Mouse (Mus musculus) splenic B cell, adult 2 months (primary cell): ENCODE data around the gene Tmem242.

Experiments
- DNase-seq: peaks from one replicate; pipeline ENCODE4 v3.0.0-alpha.2; 2011; ENCODE audit warnings: low read depth, low spot score
- H3K27me3 ChIP-seq: 2 replicates; pipeline ENCODE4 v1.6.1; 2012; ENCODE audit warnings: mild to moderate bottlenecking, low read length, moderate library complexity, mixed read lengths; ENCODE audit not compliant: control insufficient read depth, poor library complexity, insufficient read depth, severe bottlenecking
- H3K36me3 ChIP-seq: 2 replicates; pipeline ENCODE4 v1.6.1; 2012; ENCODE audit warnings: mild to moderate bottlenecking, low read length, moderate library complexity, mixed read lengths; ENCODE audit not compliant: control insufficient read depth, poor library complexity, insufficient read depth, severe bottlenecking

Gene Tmem242

DNA sequence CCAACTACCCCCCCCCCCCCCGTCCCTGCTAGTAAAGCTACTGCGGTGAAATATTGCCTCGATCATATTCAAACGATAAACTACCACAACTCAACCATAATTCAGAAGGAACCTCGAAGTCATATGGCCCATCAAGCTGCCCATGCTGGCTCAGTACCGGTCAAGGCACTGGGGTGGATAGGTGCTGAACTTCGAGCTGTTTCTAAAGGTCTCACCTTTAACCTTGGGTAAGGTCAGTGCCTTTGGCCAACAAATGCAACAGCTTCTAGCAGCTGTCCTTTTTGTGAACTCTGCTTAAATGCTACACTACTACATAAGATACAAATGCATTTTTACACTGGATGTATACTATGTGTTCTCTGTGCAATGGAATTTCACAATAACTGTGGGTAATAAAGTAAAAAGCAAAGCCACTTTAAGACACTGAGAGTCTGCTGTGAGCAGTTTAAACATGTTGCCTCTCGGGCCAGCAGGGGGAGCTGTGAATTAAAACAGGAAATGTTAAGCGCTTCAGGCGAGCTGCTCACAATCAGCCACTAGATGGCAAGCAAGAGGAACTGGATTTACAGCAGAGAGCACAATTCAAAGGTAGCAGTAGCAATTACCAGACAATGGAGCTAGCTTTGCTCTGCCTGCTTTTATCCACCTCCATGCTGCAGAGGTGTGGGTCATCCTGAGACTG lies 10.8 kb downstream of the Tmem242 start:
- DNase-seq: peak; percentile 95
- Histone ChIP-seq H3K36me3 (0 out of 2 replicates have a peak, but pooled peaks cover 4% of the 10 kb centered on the region), H3K27me3 (no peaks in the 10 kb centered on the region)

DNA sequence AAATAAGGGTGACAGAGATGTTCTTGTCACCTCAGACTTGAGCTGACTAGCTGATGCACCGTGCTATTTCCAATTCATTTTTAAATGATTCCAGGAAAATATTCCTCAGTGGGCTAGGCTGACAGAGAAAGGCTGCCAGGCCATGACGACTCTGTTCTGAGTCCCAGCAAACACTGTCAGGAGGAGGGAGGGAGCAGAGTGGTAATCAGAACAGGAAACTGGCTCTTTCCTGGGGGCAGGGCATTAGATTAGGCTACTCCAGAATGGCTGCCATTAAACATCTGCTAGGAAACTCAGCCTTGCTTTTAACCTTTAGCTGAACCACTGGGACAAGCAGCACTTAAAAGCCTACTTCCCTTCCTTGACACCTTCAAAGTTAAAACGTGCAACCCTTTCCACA lies 14.9 kb downstream of the Tmem242 start:
- no peaks in the 10 kb centered on the region for H3K36me3 ChIP-seq
- DNase-seq: no peak

DNA sequence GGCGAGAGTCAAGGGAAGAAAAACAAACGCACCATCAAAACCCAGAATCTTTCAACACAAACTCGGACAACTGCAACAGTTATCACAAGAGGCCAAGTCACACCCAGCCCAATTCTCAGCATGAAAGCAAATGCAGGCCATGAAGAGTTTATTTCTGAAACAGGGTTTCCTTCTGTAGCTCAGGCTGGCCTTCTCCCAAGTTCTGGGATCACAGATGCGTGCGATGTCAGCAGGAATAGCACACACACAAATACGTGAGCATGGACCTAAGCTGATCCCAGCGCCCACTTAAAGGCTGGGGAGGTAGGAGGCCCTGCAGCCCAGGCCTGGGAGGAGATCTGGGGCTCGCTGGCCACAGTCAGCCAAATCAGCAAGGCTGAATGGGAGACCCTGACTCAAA lies 15.9 kb downstream of the Tmem242 start:
- no peak for DNase-seq
- Histone ChIP-seq H3K27me3 (no peaks in the 10 kb centered on the region), H3K36me3 (no peaks in the 10 kb centered on the region)

More for the DNA sequence above, 14.9 kb downstream of the Tmem242 start:
- no peaks in the 10 kb centered on the region for H3K27me3 ChIP-seq

DNA sequence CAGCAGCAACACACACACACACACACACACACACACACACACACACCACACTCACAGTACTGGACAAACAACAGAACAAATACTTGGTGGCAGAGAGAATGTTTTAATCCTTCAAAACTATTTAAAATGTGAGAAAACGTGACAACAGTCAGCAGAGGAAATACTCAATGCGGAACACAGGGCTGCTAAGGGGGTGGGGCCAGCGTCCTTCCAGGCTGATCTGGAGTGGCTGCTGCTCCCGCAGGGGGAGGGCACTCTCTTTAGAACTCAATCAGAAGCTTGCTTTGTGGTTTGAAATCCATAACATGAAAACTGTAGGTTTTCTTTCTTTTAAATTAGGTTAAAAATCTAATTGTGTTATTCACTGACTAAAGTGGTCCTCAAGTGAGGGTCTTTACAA lies 18.2 kb downstream of the Tmem242 start:
- DNase-seq: no peak
- no peaks in the 10 kb centered on the region for H3K27me3 ChIP-seq
- peaks cover 1% of the 10 kb centered on the region; the same call in 1 of the 2 replicates for H3K36me3 ChIP-seq

DNA sequence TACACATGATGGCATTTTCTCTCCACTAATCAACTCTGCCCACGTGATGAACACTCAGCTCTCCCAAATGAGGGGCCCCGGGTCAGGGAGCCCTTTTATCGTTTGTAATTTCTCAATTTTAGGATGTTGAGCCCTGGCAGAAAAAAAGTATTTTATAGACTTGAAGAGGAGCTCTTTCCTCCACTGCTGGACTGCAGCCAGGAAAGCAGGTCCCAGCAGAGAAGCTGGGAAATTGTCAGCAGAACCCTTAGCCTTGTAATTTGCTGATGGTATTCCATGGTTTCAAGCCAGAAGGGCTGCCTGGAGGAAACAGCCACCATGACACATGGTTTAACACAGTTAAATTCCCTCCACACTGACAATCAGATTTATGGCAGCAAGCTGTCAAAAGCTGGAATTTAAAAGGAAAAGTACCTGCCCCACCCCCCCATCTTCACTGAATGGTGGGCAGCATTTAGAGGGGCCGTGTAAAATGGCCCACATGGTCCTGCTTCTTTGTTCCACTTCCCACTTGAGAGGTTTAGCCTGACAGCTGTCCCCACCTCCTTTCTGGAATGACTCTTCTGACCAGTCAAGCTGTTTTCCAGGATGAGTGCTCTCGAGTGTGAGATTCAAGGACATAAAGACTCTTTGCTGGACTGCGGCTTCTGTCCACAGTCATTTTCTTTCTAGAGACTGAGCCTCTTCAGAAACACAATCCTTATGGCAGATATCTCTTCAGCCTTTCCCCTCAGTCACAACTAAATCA lies 20.1 kb downstream of the Tmem242 start:
- H3K36me3 ChIP-seq: peaks cover 1% of the 10 kb centered on the region; the same call in 1 of the 2 replicates
- H3K27me3 ChIP-seq: no peaks in the 10 kb centered on the region
- no peak for DNase-seq

DNA sequence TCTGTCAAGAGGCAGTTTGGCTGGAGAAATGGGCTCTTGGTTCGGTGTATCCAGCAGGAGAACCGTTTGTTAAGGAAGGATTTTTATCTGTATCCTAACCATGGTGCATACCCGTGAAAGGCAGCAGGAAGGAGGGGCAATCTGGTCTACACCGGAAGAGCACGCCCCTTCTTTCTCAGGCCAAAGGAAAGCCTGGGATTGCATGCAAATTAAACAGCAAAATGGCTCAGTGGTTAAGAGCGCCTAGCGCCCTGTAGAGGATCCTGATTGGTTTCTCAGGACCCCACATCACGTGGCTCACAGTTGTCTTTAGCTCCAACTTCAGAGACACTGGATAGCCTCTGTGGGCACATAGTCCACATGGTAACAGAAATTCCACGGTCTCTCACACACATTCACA lies 21.0 kb downstream of the Tmem242 start:
- DNase-seq: no peak
- Histone ChIP-seq H3K36me3 (peaks cover 1% of the 10 kb centered on the region; the same call in 1 of the 2 replicates), H3K27me3 (no peaks in the 10 kb centered on the region)

DNA sequence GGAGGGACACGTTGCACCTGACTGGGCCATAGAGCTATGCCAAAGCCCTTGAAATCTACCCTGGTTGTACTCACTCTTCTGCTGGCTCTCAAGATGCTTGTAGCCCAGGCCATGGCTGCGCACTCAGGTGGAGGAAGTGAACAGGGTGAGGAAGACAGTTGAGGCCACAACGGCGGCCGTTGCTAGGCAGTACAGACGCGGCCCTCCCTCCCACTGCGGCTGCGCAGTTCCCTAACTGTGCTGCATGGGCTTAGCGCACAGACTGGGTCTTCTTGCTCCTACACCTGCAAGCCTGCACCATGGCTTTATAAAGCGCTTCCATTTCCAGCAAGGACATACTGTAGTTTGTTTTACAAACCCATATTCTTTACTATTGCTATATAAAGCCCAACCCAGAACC lies 21.5 kb downstream of the Tmem242 start, which contains the start of gene Ldhal6b:
Ldhal6b (minus strand) TSS at position 223 of the 400 bp plus-strand sequence.
- H3K27me3 ChIP-seq: no peaks in the 10 kb centered on the region
- DNase-seq: no peak

DNA sequence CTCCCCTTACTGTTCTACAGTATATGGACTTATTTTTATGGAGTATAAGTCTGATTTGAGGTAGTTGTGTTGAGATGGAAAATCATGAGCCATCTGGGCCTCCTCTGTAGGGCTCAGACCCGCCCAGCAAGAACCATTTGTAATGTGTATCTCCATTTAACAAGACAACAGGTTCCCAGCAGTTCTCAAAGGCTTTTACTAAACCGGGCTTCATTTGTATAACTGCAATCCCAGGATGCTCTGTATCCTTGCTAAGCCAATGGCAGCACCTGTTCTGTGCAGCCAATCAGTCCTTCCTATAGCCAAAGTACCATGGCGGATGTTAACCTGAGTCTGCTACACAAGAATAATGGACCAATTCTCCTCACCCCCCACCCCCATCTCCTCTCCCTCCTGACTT lies 23.5 kb downstream of the Tmem242 start:
- H3K27me3 ChIP-seq: no peaks in the 10 kb centered on the region
- DNase-seq: no peak
- peaks cover 1% of the 10 kb centered on the region; the same call in 1 of the 2 replicates for H3K36me3 ChIP-seq

More for the DNA sequence above, 21.5 kb downstream of the Tmem242 start, which contains the start of gene Ldhal6b:
- peaks cover 1% of the 10 kb centered on the region; the same call in 1 of the 2 replicates for H3K36me3 ChIP-seq

DNA sequence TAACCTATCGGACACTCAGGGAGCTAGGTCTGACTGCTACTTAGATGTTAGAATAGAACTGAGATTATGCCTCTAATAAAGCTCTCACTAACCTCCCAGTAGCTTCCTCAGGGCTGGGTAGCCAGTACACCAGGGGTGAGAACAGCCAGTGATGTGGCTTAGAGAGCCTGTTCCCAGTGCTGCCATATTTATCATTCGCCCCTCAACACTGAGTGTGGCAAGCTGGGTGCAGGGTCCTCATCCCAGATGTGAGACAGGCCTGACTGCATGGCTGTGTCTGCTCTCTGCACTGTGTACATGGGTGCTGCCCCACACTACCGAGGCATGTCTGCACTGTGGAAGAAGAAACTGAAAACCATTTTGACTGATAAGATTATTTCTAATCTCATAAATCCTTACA lies 26.0 kb downstream of the Tmem242 start:
- Histone ChIP-seq H3K36me3 (peaks cover 7% of the 10 kb centered on the region), H3K27me3 (no peaks in the 10 kb centered on the region)
- DNase-seq: no peak

DNA sequence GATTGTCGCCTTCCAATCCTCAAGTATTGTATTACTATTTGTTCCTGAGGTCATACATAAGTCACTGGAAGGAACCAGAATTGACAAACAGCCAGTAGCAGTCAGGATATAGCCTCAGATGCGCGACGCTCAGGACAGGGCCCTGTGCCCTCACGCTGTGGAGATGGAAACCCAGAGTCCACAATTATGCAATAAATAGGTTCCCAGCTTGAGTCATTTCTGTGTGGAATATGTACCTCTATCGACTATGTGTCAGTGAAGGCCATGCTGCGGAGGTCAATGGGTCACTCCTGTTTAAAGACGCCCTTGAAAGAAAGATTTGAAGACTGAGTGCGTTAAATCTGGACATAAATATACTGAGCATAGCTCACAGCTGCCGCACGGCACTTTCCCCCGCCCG lies 26.7 kb downstream of the Tmem242 start:
- H3K36me3 ChIP-seq: peaks cover 7% of the 10 kb centered on the region
- no peaks in the 10 kb centered on the region for H3K27me3 ChIP-seq
- DNase-seq: no peak

DNA sequence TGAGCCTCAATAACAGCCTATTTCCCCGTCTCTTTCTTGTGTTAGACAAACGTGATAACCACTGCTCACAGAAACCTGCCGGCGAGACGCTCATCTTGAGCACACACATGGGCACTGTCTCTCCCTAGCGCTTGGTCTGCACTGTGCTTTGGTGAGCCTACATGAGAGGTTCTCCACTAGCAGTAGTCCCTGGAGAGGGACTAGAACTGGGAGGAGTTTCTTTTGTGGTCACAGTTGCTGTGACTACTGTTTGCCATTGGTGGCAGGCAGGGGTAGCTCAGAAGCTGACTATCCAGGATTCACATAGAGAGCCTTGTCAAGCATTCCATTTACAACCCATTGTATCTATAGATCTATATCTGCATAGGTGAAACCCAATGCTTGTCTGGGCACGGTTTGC lies 27.3 kb downstream of the Tmem242 start:
- no peaks in the 10 kb centered on the region for H3K27me3 ChIP-seq
- DNase-seq: no peak
- peaks cover 7% of the 10 kb centered on the region for H3K36me3 ChIP-seq

DNA sequence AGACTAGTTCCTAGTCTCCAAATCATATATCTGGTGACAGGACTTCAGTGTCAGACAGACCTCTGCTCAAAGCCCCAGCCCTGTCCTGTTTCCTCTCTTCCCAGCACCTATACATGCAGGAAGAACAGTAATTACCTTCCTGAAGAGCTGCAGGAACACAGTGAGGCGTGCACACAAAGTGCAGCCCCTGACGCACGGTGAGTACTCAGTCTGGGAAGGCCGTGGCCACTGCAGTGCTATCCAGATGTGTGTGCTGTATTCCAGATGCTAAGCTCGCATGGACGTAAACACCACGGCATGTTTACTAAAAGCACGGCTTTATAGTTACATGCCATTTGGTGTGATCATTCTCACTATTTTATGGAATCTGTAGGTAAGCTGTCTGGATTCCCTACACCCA lies 27.8 kb downstream of the Tmem242 start:
- Histone ChIP-seq H3K36me3 (peaks cover 6% of the 10 kb centered on the region), H3K27me3 (no peaks in the 10 kb centered on the region)
- no peak for DNase-seq

DNA sequence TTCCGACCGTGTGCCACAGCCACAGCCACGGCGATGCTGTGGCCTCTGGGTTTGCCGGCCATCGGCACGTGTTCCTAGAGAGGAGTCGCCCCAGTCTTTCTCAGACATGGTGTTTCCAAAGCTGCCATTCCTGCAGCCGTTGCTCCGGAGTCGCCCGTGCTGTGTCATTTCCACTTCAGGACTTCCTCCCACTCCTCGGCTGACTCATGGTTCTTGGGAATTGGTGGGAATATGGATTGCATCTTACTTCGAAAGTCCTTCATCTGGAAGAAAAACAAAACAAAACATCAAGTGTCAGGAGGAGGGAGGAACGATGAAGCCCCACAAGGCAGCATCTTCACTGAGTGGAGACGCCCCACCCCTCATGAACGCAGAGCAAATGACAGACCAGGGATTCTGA lies 28.9 kb downstream of the Tmem242 start:
- DNase-seq: no peak
- Histone ChIP-seq H3K36me3 (peaks cover 6% of the 10 kb centered on the region), H3K27me3 (no peaks in the 10 kb centered on the region)

DNA sequence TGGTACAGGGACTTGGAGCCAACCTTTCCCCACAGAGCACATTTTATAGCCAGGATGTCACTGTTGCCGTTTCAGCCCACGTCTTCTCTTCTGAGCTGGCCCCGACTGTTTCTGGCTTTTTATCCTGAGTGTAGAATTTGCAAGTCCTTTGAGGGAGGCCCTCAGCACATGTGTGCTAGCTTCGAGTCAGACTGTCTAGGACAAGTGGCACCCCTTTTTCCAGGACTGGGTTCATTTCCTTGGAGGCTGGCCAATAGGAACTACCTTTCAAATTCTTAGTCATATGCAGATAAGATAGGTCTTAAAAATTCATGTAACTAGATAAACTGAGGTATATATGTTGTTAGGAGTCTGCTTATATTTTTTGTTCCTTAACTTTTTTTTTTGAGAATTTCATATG lies 29.7 kb downstream of the Tmem242 start:
- Histone ChIP-seq H3K36me3 (peaks cover 6% of the 10 kb centered on the region), H3K27me3 (no peaks in the 10 kb centered on the region)
- DNase-seq: no peak

DNA sequence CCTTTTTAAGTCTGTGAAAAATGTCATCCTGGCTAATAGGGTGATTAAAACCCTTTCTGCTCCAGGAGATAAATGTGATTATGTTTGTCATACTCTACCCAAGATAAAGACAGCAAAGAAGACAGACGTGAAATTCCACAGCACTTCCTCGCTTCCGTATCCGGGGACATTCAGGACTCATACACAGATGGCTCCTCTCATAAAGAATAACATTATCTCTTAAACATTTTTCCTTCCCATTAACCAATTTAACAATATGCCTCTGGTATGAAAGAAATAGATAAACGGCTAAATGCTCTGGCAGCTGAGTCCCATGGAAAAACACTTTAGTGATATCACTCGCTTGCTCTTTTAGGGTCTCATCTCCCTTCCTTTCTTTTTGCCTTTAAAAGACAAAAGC lies 33.0 kb downstream of the Tmem242 start:
- peaks cover 6% of the 10 kb centered on the region for H3K36me3 ChIP-seq
- no peaks in the 10 kb centered on the region for H3K27me3 ChIP-seq
- no peak for DNase-seq
